Mouse (Mus musculus): ENCODE measurements at regions not wholly inside any gene's neighbourhood (a gene's known extent, or its start where the extent isn't known, plus 50 kb on each side); places are given as distances from the start of the nearest gene placed in this dataset.
A peak's percentile ranks its signal among the peaks of the same experiment; 100 is the strongest.

DNA sequence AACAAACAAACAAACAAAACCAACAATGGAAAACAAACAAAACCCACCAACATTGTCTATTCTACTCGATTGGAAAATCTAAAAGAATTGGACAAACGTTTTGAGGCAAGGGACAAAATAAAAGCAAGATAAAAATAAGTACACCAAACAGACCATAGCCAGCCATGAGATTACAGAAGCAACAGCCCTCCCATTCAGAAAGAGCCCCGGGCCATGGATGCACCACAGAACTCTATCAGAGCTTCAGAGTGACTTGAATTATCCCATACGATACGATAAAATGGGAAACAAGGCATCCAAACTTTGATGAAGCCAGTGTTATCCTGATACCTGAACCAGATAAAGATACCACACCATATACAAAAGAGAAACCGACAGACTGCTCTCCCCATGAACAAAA is 68.7 kb downstream of the Npepl1 start:
- no peak for DNase-seq

DNA sequence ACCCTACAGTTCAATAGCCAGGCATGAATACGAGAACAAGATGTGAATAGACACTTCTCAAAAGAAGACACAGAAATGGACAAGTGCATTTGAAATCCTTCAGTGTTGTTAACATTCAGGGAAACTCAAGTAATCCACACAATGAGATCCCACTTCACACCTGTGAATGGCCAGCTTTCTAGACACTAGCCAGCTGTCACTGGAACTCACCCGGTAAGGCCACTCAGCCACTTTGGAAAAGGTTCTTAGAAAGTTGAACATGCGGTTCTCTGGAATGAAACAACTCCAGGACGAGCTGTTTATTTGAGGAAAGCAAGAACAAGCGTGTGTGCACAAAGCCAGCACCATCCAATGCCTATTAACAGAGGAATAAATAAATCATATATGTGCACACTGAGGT is 74.6 kb downstream of the Npepl1 start:
- DNase-seq = no peak

DNA sequence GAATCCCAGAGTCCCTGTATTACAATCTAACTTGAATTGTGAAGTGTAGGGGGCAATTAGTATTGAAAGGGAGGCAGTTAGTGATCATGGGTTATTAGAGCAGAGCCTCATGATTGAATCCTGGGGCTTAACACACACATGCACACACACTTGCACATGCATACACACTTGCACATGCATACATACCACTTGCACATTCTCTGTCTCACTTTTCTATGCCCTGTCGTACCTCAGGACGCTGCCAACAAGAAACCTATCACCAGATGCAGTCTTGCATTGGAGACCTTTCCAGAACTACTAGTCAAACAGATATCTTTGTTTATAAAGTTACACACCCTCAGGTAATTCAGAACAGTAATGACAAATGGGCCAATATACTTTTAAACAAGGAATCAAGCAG is 80.9 kb downstream of the Npepl1 start:
- no peak for DNase-seq

DNA sequence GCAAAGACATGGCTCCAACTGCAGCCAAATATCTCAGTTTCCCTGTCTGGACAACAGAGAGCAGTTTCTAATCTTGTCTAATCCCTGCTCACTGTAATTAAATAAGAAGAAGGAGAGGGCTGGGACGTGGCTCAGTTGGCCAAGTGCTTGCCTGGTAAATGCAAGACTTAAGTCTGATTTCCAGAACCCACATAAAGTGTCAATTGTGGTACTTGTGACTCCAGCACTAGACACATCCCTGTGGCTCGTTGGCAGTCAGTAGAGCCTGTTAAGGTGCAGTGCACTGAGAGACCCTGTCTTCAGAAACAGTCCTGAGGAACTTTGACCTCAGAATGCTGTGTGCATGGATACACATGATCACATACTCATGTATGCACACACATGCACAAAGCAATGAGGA is 81.4 kb downstream of the Npepl1 start:
- no peak for DNase-seq

DNA sequence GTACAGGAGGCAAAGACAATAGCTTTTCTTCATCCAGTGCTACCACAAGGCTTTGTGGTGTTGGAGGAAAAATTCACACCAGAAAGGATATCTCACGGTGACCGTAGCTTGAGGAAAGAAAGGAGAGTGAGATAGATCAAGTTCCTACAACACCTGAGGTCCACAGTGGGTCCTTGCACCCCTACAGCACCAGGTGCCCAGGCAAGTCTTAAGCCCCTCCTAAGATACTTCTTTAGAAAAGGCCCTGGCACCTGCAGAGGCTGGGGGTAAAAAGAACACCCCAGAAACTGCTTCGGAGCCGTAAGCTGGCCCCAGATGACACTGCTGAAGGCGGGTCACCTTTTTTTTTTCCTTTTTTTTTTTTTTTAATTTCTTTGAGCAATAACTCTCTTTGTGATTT is 81.9 kb downstream of the Npepl1 start:
- DNase-seq = no peak

DNA sequence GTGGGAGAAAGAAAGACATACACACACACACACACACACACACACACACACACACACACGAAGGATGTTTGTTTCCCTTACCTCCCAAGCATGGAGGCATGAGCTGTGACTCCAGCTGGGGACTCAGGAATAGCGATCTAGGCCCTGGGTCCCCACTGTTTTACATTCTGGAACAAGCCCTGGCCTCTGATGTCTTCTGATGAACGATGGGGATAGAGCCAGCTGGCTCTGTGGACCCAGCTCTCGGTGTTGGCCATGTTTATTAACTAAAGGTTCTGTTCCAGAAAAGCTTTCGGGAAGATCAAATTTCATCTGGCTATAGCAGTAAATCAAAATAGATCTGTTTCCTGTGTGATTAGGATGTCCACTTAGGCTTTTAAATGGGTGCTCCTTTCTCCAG is 83.4 kb downstream of the Npepl1 start:
- no peak for DNase-seq

DNA sequence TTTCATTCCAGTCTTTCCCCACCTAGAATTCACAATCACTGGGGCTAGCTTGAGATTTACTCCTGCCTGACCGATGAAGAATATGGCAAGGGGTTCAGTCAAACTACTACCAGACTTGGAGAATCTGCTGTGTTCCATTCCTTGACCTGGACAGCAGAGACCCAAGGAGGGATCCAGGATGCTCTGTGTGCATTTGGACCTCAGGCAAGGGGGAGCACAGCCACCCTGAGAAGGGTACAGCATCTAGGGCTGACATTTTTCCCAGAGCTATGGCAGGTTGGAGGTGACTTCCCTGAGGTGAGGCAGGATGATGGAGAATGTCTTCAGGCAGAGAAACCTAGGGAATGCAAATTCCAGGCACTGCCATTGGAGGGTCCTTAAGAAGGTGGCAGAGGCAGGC is 85.5 kb downstream of the Npepl1 start:
- DNase-seq = no peak

DNA sequence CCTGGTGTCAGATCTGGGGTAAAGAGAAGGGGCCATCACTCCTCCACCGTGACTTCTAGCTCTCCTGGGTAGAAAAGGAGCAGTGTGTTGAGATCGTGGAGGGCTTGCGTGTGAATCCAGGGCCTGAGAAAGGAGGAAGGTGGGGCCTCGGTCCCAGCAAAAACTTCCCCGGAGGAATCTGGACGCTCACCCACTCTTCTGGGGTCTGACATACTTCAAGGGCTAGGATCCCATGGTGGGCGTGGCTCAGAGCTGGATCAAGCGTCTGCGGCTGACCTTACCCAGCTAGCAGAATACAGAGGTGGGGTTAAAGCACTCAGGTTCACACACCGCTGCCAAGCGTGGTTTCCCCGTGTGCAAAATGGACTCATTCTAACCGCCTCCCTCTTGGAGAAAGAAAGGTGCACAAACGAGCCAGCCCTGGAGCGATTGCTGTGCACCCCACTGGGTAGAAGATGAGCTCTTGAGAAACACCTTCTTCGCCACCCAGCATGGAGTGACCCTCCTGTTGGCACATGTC is 86.6 kb downstream of the Npepl1 start:
- DNase-seq = no peak

DNA sequence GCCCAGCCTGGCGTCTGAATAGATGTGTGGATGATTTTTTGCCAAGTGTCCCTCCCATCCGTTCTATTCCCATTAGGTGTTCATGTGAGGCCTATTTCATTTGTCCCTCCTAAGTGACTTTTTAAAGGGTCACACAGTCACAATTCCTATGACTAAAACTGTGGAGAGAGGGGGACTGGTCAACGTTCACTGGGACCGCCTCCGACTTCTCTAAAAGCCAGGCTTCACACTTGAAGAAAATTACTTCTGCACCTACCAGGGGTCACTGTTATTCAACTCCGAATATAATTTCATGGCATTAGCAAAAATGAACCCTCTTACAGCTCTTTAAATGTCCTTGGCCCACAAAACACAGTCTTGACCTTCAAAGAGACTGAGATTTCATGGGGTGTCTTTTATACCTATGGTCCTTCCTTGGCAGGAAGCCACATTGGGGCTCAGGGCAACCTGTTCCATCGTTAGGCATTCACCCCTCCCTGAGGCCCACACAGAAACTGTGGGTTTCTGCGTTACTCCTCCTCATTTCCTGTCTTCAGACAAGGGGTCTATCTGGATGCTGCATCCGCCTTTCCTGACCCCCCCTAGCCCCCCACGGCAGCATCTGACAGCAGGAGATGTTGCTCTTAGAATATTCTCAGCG is 86.7 kb upstream of the Gnas start:
- DNase-seq = no peak

DNA sequence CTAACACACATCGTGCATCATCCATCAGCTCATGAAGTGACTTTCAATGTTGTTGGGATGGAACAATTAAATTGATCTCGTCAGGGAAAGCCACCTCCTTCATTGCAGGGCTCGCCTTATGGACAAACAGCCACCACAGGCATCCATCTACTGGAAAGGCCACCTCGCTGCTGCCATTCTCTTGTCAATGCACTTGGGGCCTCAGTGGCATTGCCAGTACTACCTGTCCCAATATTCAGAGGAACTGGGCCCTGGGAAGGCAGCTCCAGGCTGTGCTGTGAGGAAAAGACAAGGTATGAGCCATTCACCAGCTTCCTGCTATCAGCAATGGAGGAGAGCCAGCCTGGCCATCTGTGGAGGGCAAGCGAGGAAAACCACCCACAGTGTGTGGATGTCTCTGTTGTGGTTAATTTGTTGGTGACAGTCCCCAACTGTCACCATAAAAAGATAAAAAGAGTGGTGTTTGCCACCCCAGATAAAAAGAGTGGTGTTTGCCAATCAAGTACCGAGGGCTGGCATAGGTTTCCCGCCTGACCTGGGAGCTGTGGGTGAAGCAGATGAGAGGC is 85.6 kb upstream of the Gnas start:
- DNase-seq = peak; percentile 8

DNA sequence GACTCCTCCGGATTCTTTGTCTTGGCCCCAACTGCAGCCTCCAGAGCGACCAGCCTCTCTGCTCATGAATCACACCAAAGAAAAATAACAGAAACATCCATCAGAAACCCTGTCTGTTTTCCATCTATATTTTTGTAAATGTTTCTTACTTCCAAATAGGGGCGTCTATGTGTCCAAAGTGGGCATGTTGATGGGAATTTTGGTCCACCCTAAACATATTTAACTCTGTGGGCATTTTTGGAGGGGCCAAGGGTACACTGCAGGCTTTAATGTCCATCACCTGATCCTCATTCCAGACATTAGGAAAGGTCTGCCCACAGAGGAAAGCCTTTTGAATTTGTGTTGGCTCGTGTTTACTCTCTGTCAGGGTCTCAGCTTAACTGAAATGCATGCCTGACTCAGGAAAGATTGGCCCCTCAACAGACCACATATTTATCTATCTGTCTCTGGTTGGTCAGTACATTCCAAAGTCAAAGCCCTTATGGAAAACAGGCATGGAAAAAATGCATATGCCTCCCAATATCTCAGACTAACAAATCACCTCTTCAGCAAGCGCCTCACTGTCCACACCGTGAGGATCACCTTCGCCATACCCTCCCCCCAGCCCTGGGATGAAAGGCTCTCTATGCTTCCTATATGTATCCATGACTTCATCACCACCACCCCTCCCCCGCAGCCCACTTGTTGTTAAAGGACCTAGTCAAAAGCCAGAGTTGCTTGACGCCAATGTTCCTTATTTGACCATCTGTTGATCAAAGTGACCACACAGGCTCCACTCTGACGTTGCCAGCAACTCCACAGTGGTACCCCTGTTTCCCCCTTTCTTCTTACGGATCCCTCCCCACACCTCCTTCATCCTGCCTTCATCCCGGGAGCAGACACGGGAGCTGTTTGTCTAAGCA is 83.9 kb upstream of the Gnas start:
- no peak for DNase-seq

DNA sequence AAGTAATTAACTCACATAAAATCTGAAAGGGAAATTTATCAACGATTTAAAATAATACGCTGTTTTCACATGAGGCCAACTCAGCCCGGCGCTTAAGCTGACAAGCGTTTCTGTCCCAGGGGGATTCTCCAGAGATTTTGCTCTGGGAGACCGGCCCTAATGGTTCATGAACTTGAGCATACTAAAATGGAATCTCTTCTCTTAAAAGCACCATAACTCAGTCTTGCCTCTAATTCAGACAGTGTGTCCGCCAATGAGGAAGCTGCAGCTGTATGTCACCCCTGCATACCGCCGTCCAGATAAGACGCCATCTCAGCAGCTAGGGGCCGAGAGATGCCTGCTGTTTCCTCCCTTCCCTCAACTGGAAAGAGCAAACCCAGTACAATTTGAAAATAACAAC is 80.7 kb upstream of the Gnas start:
- no peak for DNase-seq

DNA sequence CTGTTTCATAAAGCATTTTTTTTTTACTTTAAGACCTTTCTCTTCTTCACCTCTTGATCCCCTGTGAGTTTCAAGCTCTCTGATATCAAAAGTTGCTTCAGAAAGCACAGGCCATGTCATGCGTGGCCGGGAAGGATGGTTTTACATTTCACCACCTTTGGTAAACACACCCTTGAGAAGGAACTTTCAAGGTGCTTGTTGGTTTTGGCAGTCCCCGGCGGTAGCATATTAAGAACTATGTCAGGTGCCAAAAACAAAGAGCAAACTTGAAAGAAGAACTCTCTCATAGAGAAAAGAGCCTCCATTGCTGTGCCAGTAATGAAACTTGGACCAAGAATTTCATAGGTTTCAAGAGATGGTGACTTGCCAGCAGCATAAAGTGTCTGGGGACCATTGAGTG is 72.4 kb upstream of the Gnas start:
- no peak for DNase-seq

DNA sequence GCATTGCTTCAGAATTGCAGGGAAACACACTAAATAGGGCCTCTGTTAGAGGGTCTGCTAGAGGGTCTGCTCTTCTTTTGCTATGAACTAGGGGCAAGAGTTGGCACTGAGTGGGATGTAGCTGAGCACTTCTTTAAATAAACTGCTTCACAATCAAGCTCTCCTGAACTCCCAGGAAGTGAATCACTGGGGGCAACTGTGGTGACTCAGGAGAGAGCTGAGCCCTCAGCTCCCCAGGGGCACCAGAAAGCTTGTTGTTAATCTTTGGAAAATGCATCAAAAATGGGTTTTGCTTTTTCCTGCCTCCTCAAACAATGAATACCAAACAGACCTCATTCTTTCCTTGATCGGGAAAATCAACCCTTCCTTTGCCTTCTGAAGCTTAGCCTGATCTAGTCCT is 57.5 kb upstream of the Gnas start:
- no peak for DNase-seq

Data from cerebellum, adult 8-10 months (tissue).